Mouse (Mus musculus): Measurements from ENCODE around the gene Txn2. TPM values are rescaled to one million over a fixed set of nuclear protein-coding genes. Genes with fewer than 3 reads are reported as not detected.

The Txn2 gene
- polyA plus RNA-seq, 1 experiment from 2014 or later = 177 TPM

GRCm38 (mm10) chr15:77888286-77888685 is 40.5 kb downstream of the Txn2 start:
- 49% methylated on average over 7 of the region's 7 CpGs for WGBS (ENCODE audit: insufficient replicate concordance)

GRCm38 (mm10) chr15:77887093-77887488 is 41.7 kb downstream of the Txn2 start:
- Histone ChIP-seq H3K4me2 (ENCODE audit: low read depth, low read length) (no peak overlapping the region), H3K4me3 (ENCODE audit: low read depth, low read length) (no peak overlapping the region), H3K9me3 (replicated peaks; ENCODE audit: control insufficient read depth, low read length) (no peaks in the 10 kb centered on the region), H3K27me3 (ENCODE audit: control insufficient read depth, insufficient read depth, low read depth, low read length) (no peaks in the 10 kb centered on the region), H3K9ac (ENCODE audit: low read depth, low read length) (no peak overlapping the region), H3K4me1 (ENCODE audit: control insufficient read depth, low read depth, low read length) (peaks cover 15% of the 10 kb centered on the region), H3K36me3 (ENCODE audit: control insufficient read depth, insufficient read depth) (no peaks in the 10 kb centered on the region), H3K27ac (ENCODE audit: low read length) (no peak overlapping the region)
- ATAC-seq (ENCODE audit: low read depth) = no peak
- 25% methylated on average over 1 of the region's 1 CpGs for WGBS (ENCODE audit: insufficient replicate concordance)

More at GRCm38 (mm10) chr15:77888286-77888685, 40.5 kb downstream of the Txn2 start:
- H3K27me3 ChIP-seq (ENCODE audit: control insufficient read depth, insufficient read depth, low read depth, low read length) = no peaks in the 10 kb centered on the region
- no peak overlapping the region for H3K9ac ChIP-seq (ENCODE audit: low read depth, low read length)
- H3K9me3 ChIP-seq (replicated peaks; ENCODE audit: control insufficient read depth, low read length) = no peaks in the 10 kb centered on the region
- no peak overlapping the region for H3K4me3 ChIP-seq (ENCODE audit: low read depth, low read length)
- H3K4me1 ChIP-seq (ENCODE audit: control insufficient read depth, low read depth, low read length) = peaks cover 7% of the 10 kb centered on the region
- no peak overlapping the region for H3K4me2 ChIP-seq (ENCODE audit: low read depth, low read length)
- no peak for ATAC-seq (ENCODE audit: low read depth)
- H3K27ac ChIP-seq (ENCODE audit: low read length) = no peak overlapping the region
- H3K36me3 ChIP-seq (ENCODE audit: control insufficient read depth, insufficient read depth) = no peaks in the 10 kb centered on the region

GRCm38 (mm10) chr15:77886369-77887092 is 42.3 kb downstream of the Txn2 start:
- 65% methylated on average over 5 of the region's 5 CpGs for WGBS (ENCODE audit: insufficient replicate concordance)
- H3K9ac ChIP-seq (ENCODE audit: low read depth, low read length) = no peak overlapping the region
- ATAC-seq (ENCODE audit: low read depth) = no peak
- no peak overlapping the region for H3K4me2 ChIP-seq (ENCODE audit: low read depth, low read length)
- H3K9me3 ChIP-seq (replicated peaks; ENCODE audit: control insufficient read depth, low read length) = no peaks in the 10 kb centered on the region
- no peak overlapping the region for H3K27ac ChIP-seq (ENCODE audit: low read length)
- no peak overlapping the region for H3K4me3 ChIP-seq (ENCODE audit: low read depth, low read length)
- H3K4me1 ChIP-seq (ENCODE audit: control insufficient read depth, low read depth, low read length) = peaks cover 21% of the 10 kb centered on the region
- no peaks in the 10 kb centered on the region for H3K27me3 ChIP-seq (ENCODE audit: control insufficient read depth, insufficient read depth, low read depth, low read length)
- H3K36me3 ChIP-seq (ENCODE audit: control insufficient read depth, insufficient read depth) = no peaks in the 10 kb centered on the region

- Histone ChIP-seq H3K36me3 (ENCODE audit: control insufficient read depth, insufficient read depth) (no peaks in the 10 kb centered on the region), H3K27ac (ENCODE audit: low read length) (no peak overlapping the region), H3K4me2 (ENCODE audit: low read depth, low read length) (no peak overlapping the region)
Measured at GRCm38 (mm10) chr15:77885945-77886344, 42.9 kb downstream of the Txn2 start.

GRCm38 (mm10) chr15:77885159-77885558 is 43.6 kb downstream of the Txn2 start:
- H3K9ac ChIP-seq (ENCODE audit: low read depth, low read length) = no peak overlapping the region
- H3K4me1 ChIP-seq (ENCODE audit: control insufficient read depth, low read depth, low read length) = peaks cover 22% of the 10 kb centered on the region
- H3K9me3 ChIP-seq (replicated peaks; ENCODE audit: control insufficient read depth, low read length) = no peaks in the 10 kb centered on the region
- H3K27me3 ChIP-seq (ENCODE audit: control insufficient read depth, insufficient read depth, low read depth, low read length) = no peaks in the 10 kb centered on the region
- H3K4me2 ChIP-seq (ENCODE audit: low read depth, low read length) = no peak overlapping the region
- H3K4me3 ChIP-seq (ENCODE audit: low read depth, low read length) = no peak overlapping the region
- ATAC-seq (ENCODE audit: low read depth) = no peak
- WGBS (ENCODE audit: insufficient replicate concordance) = 40% methylated on average over 6 of the region's 6 CpGs
- no peaks in the 10 kb centered on the region for H3K36me3 ChIP-seq (ENCODE audit: control insufficient read depth, insufficient read depth)
- no peak overlapping the region for H3K27ac ChIP-seq (ENCODE audit: low read length)

More at GRCm38 (mm10) chr15:77885945-77886344, 42.9 kb downstream of the Txn2 start:
- Histone ChIP-seq H3K9ac (ENCODE audit: low read depth, low read length) (no peak overlapping the region), H3K27me3 (ENCODE audit: control insufficient read depth, insufficient read depth, low read depth, low read length) (no peaks in the 10 kb centered on the region), H3K4me1 (ENCODE audit: control insufficient read depth, low read depth, low read length) (peaks cover 22% of the 10 kb centered on the region), H3K4me3 (ENCODE audit: low read depth, low read length) (no peak overlapping the region), H3K9me3 (replicated peaks; ENCODE audit: control insufficient read depth, low read length) (no peaks in the 10 kb centered on the region)
- peak; percentile 42; the same call in 1 of the 2 replicates for ATAC-seq (ENCODE audit: low read depth)
- WGBS (ENCODE audit: insufficient replicate concordance) = 53% methylated on average over 4 of the region's 4 CpGs

- H3K4me1 ChIP-seq (ENCODE audit: control insufficient read depth, low read depth, low read length) = peaks cover 22% of the 10 kb centered on the region
- H3K27ac ChIP-seq (ENCODE audit: low read length) = peak overlapping the region; percentile 4; the same call in 1 of the 2 replicates
- no peak overlapping the region for H3K9ac ChIP-seq (ENCODE audit: low read depth, low read length)
- no peaks in the 10 kb centered on the region for H3K27me3 ChIP-seq (ENCODE audit: control insufficient read depth, insufficient read depth, low read depth, low read length)
- no peaks in the 10 kb centered on the region for H3K36me3 ChIP-seq (ENCODE audit: control insufficient read depth, insufficient read depth)
- ATAC-seq (ENCODE audit: low read depth) = no peak
- WGBS (ENCODE audit: insufficient replicate concordance) = 67% methylated on average over 4 of the region's 4 CpGs
- no peak overlapping the region for H3K4me2 ChIP-seq (ENCODE audit: low read depth, low read length)
- H3K4me3 ChIP-seq (ENCODE audit: low read depth, low read length) = no peak overlapping the region
- H3K9me3 ChIP-seq (replicated peaks; ENCODE audit: control insufficient read depth, low read length) = no peaks in the 10 kb centered on the region
Measured at GRCm38 (mm10) chr15:77883697-77884010, 45.2 kb downstream of the Txn2 start.

GRCm38 (mm10) chr15:77882797-77883696 is 45.8 kb downstream of the Txn2 start:
- Histone ChIP-seq H3K9me3 (replicated peaks; ENCODE audit: control insufficient read depth, low read length) (no peaks in the 10 kb centered on the region), H3K36me3 (ENCODE audit: control insufficient read depth, insufficient read depth) (no peaks in the 10 kb centered on the region), H3K4me3 (ENCODE audit: low read depth, low read length) (no peak overlapping the region), H3K27ac (ENCODE audit: low read length) (peak overlapping the region; percentile 4; the same call in 1 of the 2 replicates), H3K4me1 (ENCODE audit: control insufficient read depth, low read depth, low read length) (peaks cover 22% of the 10 kb centered on the region), H3K9ac (ENCODE audit: low read depth, low read length) (no peak overlapping the region), H3K27me3 (ENCODE audit: control insufficient read depth, insufficient read depth, low read depth, low read length) (no peaks in the 10 kb centered on the region), H3K4me2 (ENCODE audit: low read depth, low read length) (no peak overlapping the region)
- ATAC-seq (ENCODE audit: low read depth) = no peak
- WGBS (ENCODE audit: insufficient replicate concordance) = 37% methylated on average over 16 of the region's 17 CpGs

GRCm38 (mm10) chr15:77882297-77882696 is 46.5 kb downstream of the Txn2 start:
- H3K9ac ChIP-seq (ENCODE audit: low read depth, low read length) = no peak overlapping the region
- no peak overlapping the region for H3K4me2 ChIP-seq (ENCODE audit: low read depth, low read length)
- no peaks in the 10 kb centered on the region for H3K9me3 ChIP-seq (replicated peaks; ENCODE audit: control insufficient read depth, low read length)
- no peaks in the 10 kb centered on the region for H3K36me3 ChIP-seq (ENCODE audit: control insufficient read depth, insufficient read depth)
- peaks cover 22% of the 10 kb centered on the region for H3K4me1 ChIP-seq (ENCODE audit: control insufficient read depth, low read depth, low read length)
- 32% methylated on average over 6 of the region's 6 CpGs for WGBS (ENCODE audit: insufficient replicate concordance)
- H3K27ac ChIP-seq (ENCODE audit: low read length) = no peak overlapping the region
- no peaks in the 10 kb centered on the region for H3K27me3 ChIP-seq (ENCODE audit: control insufficient read depth, insufficient read depth, low read depth, low read length)
- H3K4me3 ChIP-seq (ENCODE audit: low read depth, low read length) = no peak overlapping the region
- ATAC-seq (ENCODE audit: low read depth) = no peak

GRCm38 (mm10) chr15:77881698-77882097 is 47.1 kb downstream of the Txn2 start:
- Histone ChIP-seq H3K27me3 (ENCODE audit: control insufficient read depth, insufficient read depth, low read depth, low read length) (no peaks in the 10 kb centered on the region), H3K4me2 (ENCODE audit: low read depth, low read length) (no peak overlapping the region), H3K27ac (ENCODE audit: low read length) (no peak overlapping the region), H3K9ac (ENCODE audit: low read depth, low read length) (no peak overlapping the region), H3K4me1 (ENCODE audit: control insufficient read depth, low read depth, low read length) (peaks cover 22% of the 10 kb centered on the region), H3K4me3 (ENCODE audit: low read depth, low read length) (no peak overlapping the region), H3K9me3 (replicated peaks; ENCODE audit: control insufficient read depth, low read length) (no peaks in the 10 kb centered on the region), H3K36me3 (ENCODE audit: control insufficient read depth, insufficient read depth) (no peaks in the 10 kb centered on the region)
- peak; percentile 45; the same call in 1 of the 2 replicates for ATAC-seq (ENCODE audit: low read depth)
- WGBS (ENCODE audit: insufficient replicate concordance) = 15% methylated on average over 5 of the region's 5 CpGs
